Mouse (Mus musculus): ENCODE measurements around the gene Fgd4. TPM values are rescaled to one million over a fixed set of nuclear protein-coding genes. Genes with fewer than 3 reads are reported as not detected.

The Fgd4 gene
- polyA plus RNA-seq (2014; fragmentation: Illumina TruSeq; extraction: RNeasy Lipid Tissue Mini Kit (QIAGEN cat#74804); ENCODE audit: insufficient read depth, low read depth, low replicate concordance) = 2.1 TPM

DNA sequence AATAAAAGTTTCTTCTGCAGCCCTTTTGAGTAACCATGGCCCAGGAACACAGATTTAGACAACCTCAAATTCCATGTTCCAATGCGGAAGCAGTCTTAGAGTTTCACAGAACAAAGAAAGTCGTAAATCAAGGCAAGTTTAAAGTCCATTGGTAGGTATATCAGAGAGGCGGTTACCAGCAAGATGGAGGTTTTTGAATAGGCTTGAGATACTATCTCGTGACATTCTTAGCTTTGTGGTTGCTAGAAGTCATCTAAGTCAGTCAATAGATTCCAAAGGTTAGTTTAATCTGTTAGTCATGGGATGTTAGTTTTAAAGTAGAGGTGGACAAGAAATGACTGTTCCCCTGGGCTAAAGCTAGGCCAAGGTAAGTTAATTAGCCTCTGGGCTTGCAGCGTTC is at the start of gene Fgd4:
Fgd4 (minus strand) TSS at position 89 of the 400 bp plus-strand sequence.

Other genes with a start within 250 kb of the Fgd4 start
- gene Dnm1l, start 241.6 kb downstream of the Fgd4 start, polyA plus RNA-seq (2014; fragmentation: Illumina TruSeq; extraction: RNeasy Lipid Tissue Mini Kit (QIAGEN cat#74804); ENCODE audit: insufficient read depth, low read depth, low replicate concordance) = 16.9 TPM
- gene Olfr19, start 75.9 kb upstream of the Fgd4 start, polyA plus RNA-seq (2014; fragmentation: Illumina TruSeq; extraction: RNeasy Lipid Tissue Mini Kit (QIAGEN cat#74804); ENCODE audit: insufficient read depth, low read depth, low replicate concordance) = not detected
- 8.5 TPM for gene Spag6l, start 228.9 kb upstream of the Fgd4 start, polyA plus RNA-seq (2014; fragmentation: Illumina TruSeq; extraction: RNeasy Lipid Tissue Mini Kit (QIAGEN cat#74804); ENCODE audit: insufficient read depth, low read depth, low replicate concordance)